Mouse (Mus musculus): ENCODE measurements around the gene Acox2.

GRCm38 (mm10) chr14:8223506-8224293 lies 35.5 kb downstream of the Acox2 start:
- TF ChIP-seq CTCF (IDR thresholded peaks at IDR 0.05; ENCODE audit: insufficient read depth, low read depth, low read length) (no peak), POLR2A (IDR thresholded peaks at IDR 0.05; ENCODE audit: insufficient read depth, low read depth, low read length) (no peak)

Data from olfactory bulb, adult 2 months (tissue).